Mouse (Mus musculus): Measurements from ENCODE around the gene Kctd12.

GRCm38 (mm10) chr14:102989866-102990265 lies 7.4 kb upstream of the Kctd12 start:
- TF ChIP-seq CTCF (IDR thresholded peaks at IDR 0.05; ENCODE audit: low read depth, low read length) (no peak), POLR2A (IDR thresholded peaks at IDR 0.05; ENCODE audit: insufficient read depth, low read length) (no peak)
